11 mouse cellular contexts compared by ENCODE assay signal in genomic region chr10:69556278-69556677, GRCm38 (mm10).
DNase-seq lines count a peak whose midpoint lies in the region; ATAC-seq and TF ChIP-seq lines count a peak whose summit lies in the region.
"Had no signal": no experiment of that assay in that cellular context is flagged by ENCODE, and none has a peak within 500 bp of the region (broad histone marks: within the 10 kb centered on the region; RNA-seq: fewer than 3 reads in every experiment).

No protein-coding gene starts in this region.

- CTCF ChIA-PET in Patski (lab: Charles Lee) = interaction anchor here (0.7 to 1.6 kb wide), 5 partner anchors 11 to 100 kb away, joined by 3 to 5 read pairs (median 4); no protein-coding TSS in a partner anchor

- no peak overlapping the region for H3K9ac ChIP-seq in kidney, embryonic 15.5 days
- H3K9ac ChIP-seq in hindbrain, embryonic 16.5 days (ENCODE audit: low read depth, low read length) = no peak overlapping the region
- H3K9ac ChIP-seq: heart, embryonic 15.5 days; stomach, embryonic 15.5 days had no signal

- peak; percentile 73 for TF ChIP-seq CTCF in Patski (IDR thresholded peaks at IDR 0.05)

- no peak overlapping the region for H3K27ac ChIP-seq in kidney, embryonic 15.5 days
- H3K27ac ChIP-seq in hindbrain, embryonic 16.5 days (ENCODE audit: low read depth, low read length) = no peak overlapping the region
- H3K27ac ChIP-seq: heart, embryonic 15.5 days; macrophage; stomach, embryonic 15.5 days had no signal

- no peaks in the 10 kb centered on the region for H3K9me3 ChIP-seq in kidney, embryonic 15.5 days (replicated peaks)
- H3K9me3 ChIP-seq in hindbrain, embryonic 16.5 days (ENCODE audit: control insufficient read depth, low read length) = no peaks in the 10 kb centered on the region
- H3K9me3 ChIP-seq: heart, embryonic 15.5 days; stomach, embryonic 15.5 days had no signal

- ATAC-seq in kidney, embryonic 15.5 days (replicated peaks; ENCODE audit: low FRiP score) = no peak
- no peak for ATAC-seq in Patski
- ATAC-seq in hindbrain, embryonic 16.5 days = no peak

- POLR2A ChIA-PET in Patski (lab: Charles Lee) = interaction anchor here (0.6 kb wide), 1 partner anchor 34 kb away, joined by 4 read pairs; no protein-coding TSS in a partner anchor

- no peaks in the 10 kb centered on the region for H3K36me3 ChIP-seq in kidney, embryonic 15.5 days
- H3K36me3 ChIP-seq in hindbrain, embryonic 16.5 days (ENCODE audit: control insufficient read depth, insufficient read depth, low read length) = no peaks in the 10 kb centered on the region
- H3K36me3 ChIP-seq: heart, embryonic 15.5 days; stomach, embryonic 15.5 days had no signal

- no peak overlapping the region for H3K4me2 ChIP-seq in kidney, embryonic 15.5 days
- H3K4me2 ChIP-seq in hindbrain, embryonic 16.5 days (ENCODE audit: low read length) = no peak overlapping the region
- H3K4me2 ChIP-seq: heart, embryonic 15.5 days; stomach, embryonic 15.5 days had no signal

- no peaks in the 10 kb centered on the region for H3K27me3 ChIP-seq in kidney, embryonic 15.5 days
- no peaks in the 10 kb centered on the region for H3K27me3 ChIP-seq in Patski
- H3K27me3 ChIP-seq in hindbrain, embryonic 16.5 days (replicated peaks; ENCODE audit: control insufficient read depth, insufficient read depth, low read length) = no peaks in the 10 kb centered on the region
- H3K27me3 ChIP-seq: heart, embryonic 15.5 days; stomach, embryonic 15.5 days had no signal

- 25% methylated on average over 13 of the region's 13 CpGs for WGBS in kidney, embryonic 15.5 days
- WGBS in hindbrain, embryonic 16.5 days = 18% methylated on average over 13 of the region's 13 CpGs

- in situ Hi-C loops in Patski (cut with MboI; ENCODE audit: low pct_unique_long_range_greater_than_20kb) = no loop called here

- H3K4me3 ChIP-seq in kidney, embryonic 15.5 days (replicated peaks) = no peak overlapping the region
- no peak overlapping the region for H3K4me3 ChIP-seq in hindbrain, embryonic 16.5 days (ENCODE audit: low read length)
- H3K4me3 ChIP-seq: heart, embryonic 15.5 days; stomach, embryonic 15.5 days had no signal

- H3K4me1 ChIP-seq in kidney, embryonic 15.5 days = peaks cover 2% of the 10 kb centered on the region; the same call in 1 of the 2 replicates
- no peaks in the 10 kb centered on the region for H3K4me1 ChIP-seq in hindbrain, embryonic 16.5 days (ENCODE audit: control insufficient read depth, insufficient read depth, low read depth, low read length)
- H3K4me1 ChIP-seq: stomach, embryonic 15.5 days had no signal

- DNase-seq in kidney, adult 11 months = peak; percentile 68
- no peak for DNase-seq in Patski (ENCODE audit: low read depth, low spot score)
- DNase-seq in cerebellum, adult 11 months = peak; percentile 68
- peak; percentile 15 for DNase-seq in gastrocnemius, postnatal 25 days
- peak; percentile 31 to 51 for DNase-seq in lung, adult 18-20 months
- DNase-seq in urinary bladder, postnatal 14 days (ENCODE audit: low spot score) = peak; percentile 66
